Mouse (Mus musculus) NIH3T3 (cell line): ENCODE measurements around the gene Tph1.

Experiments
- DNase-seq: peaks from one replicate; pipeline ENCODE4 v3.0.0-alpha.2; 2012; ENCODE audit warnings: low read depth

The Tph1 gene

GRCm38 (mm10) chr7:46601097-46601496 lies 71.2 kb downstream of the Tph1 start:
- no peak for DNase-seq

GRCm38 (mm10) chr7:46597006-46597405 lies 75.3 kb downstream of the Tph1 start:
- DNase-seq, result no peak
